Mouse (Mus musculus) embryonic fibroblast, embryonic 13.5 days (primary cell): ENCODE results near the gene Cfap58. TPM values are rescaled to one million over a fixed set of nuclear protein-coding genes. Genes with fewer than 3 reads are reported as not detected.

ENCODE experiments used
- H3K27ac ChIP-seq: 2 replicates; pipeline ENCODE4 v1.5.1; 2012; ENCODE audit warnings: low read length, control low read depth, inconsistent platforms; ENCODE audit not compliant: insufficient read depth
- H3K4me1 ChIP-seq: 2 replicates; pipeline ENCODE4 v1.6.1; 2011; ENCODE audit warnings: low read length; ENCODE audit not compliant: control insufficient read depth, insufficient read depth
- H3K4me3 ChIP-seq: 2 replicates; pipeline ENCODE4 v1.5.1; 2011; ENCODE audit warnings: mild to moderate bottlenecking, control low read depth, low read length; ENCODE audit not compliant: insufficient read depth
- CTCF ChIP-seq: IDR thresholded peaks from 2 replicates; pipeline ENCODE4 v1.5.1; 2011; ENCODE audit warnings: mild to moderate bottlenecking, control low read depth, low read length, moderate library complexity, borderline replicate concordance; ENCODE audit not compliant: insufficient read depth
- POLR2A ChIP-seq: IDR thresholded peaks from 2 replicates; pipeline ENCODE4 v1.6.1; 2011; ENCODE audit warnings: low read depth, mild to moderate bottlenecking, control low read depth, low read length, moderate library complexity
- polyA plus RNA-seq: library from polyadenylated mRNA; stranded (reverse); fragments of >200 nt; gene quantifications from 2 replicates; pipeline ENCODE4 v1.2.4, GENCODE M21; 2011; ENCODE audit warnings: low read depth; ENCODE audit not compliant: missing spikeins, insufficient read length

Gene Cfap58
- polyA plus RNA-seq, 1 experiment = not detected

DNA sequence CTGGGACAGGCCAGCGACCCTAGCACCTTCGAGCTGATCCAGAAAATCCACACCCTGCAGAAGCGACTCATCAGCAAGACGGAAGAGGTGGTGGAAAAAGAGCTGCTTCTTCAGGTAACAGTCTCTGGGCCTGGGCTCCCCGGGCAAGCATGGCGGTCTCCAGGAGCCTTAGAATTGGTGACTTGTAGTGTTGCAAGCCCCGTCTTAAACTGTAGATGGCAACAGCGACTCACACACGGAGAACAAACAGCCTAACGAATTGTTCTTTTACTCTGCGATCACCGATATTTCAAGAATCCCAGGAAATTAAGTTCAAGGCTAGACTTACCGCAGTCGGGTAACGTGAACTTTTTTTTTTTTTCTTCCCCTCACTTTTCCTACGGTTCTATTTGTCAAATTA lies 51.0 kb downstream of the Cfap58 start:
- H3K27ac ChIP-seq = no peak overlapping the region
- TF ChIP-seq CTCF (no peak), POLR2A (no peak)
- H3K4me3 ChIP-seq = no peak overlapping the region
- no peaks in the 10 kb centered on the region for H3K4me1 ChIP-seq

DNA sequence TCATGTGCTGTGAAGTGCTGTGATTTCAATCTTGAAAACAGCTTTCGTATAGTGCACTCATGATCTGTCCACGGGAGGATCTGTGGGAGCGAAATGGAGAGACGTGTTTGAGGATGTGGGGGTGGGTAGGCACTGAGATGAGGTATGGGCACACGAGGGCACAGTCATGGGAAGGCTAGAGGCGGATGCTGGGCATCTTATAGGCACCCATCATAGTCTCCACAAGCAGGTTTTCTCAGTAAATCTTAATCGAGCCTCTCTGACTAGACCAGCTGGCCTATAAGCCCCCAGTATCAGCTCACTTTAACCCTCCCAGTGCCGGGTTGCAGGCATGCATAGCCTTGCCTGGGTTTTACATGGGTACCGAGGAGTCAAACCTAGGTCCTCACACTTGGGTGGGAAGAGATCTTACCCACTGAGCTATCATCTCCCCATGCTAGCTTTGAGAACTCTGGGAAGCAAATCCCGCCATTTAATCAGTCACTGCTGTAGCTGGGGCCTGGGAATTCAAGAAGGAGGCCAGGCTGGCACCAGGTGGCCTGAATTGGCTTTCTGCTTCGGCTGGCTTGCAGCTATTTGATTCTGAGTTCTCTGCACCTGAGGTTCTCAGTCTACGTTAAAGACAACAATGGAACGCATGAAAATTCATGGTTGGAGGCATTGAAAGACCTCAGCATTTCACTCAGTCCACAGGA lies 51.6 kb downstream of the Cfap58 start:
- no peak overlapping the region for H3K27ac ChIP-seq
- no peak overlapping the region for H3K4me3 ChIP-seq
- no peaks in the 10 kb centered on the region for H3K4me1 ChIP-seq
- TF ChIP-seq CTCF (no peak), POLR2A (no peak)

DNA sequence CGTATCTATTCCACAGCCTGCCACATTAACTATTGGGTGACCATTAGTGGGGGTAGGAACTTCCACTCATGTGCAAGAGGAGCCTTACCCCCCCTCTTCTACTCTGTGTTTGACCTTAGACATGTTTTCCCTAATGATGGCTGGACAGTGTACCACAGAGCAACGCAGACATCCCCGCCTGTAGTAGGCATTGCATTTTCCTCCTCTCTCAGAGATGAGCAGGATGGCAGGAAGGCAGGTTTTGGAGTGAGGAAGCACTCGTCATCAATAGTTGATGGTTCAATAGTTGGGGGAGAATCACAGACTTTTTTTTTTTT lies 52.1 kb downstream of the Cfap58 start:
- no peak for TF ChIP-seq POLR2A
- TF ChIP-seq CTCF = no peak
- Histone ChIP-seq H3K27ac (no peak overlapping the region), H3K4me1 (no peaks in the 10 kb centered on the region), H3K4me3 (no peak overlapping the region)

DNA sequence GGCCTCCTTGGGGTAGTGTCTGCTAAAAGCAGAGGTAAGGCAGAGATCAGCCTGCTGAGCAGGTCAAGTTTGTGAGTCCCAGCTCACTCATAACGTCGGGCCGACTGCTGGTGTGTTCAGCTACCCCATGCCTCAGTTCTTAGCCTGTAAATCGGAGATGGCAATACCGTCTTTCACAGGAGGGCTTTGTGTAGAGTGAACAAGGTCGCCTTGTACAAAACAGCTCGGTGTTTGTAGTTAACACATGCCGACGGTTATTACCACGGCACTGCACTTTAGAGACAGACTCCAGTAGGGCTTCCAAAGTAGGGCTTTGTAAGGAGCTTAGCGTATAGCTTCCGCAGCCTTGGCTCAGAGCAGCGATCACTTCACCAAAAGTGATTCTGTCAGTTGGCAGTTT lies 63.8 kb downstream of the Cfap58 start:
- Histone ChIP-seq H3K4me1 (no peaks in the 10 kb centered on the region), H3K27ac (no peak overlapping the region), H3K4me3 (no peak overlapping the region)
- TF ChIP-seq POLR2A (no peak), CTCF (no peak)

DNA sequence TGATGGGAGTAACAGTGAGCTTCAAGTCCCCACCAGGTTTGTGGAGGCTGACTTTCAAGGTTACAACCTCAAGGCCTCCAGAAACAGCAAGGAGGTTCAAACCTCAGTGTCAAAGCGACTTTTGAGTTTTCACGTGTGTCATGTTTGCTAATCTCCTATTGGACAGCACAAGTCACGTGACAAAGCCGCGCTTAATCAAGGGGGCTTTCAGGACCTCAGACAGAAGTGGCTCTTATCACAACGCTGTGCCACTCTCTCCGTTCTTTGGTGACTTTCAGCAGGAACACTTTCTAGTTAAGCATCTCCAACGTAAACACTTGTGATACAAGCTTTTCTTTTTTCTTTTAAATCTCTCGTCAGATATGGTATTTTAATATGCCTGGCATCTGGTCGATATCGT lies 64.3 kb downstream of the Cfap58 start:
- Histone ChIP-seq H3K4me3 (no peak overlapping the region), H3K27ac (no peak overlapping the region), H3K4me1 (no peaks in the 10 kb centered on the region)
- no peak for TF ChIP-seq POLR2A
- no peak for TF ChIP-seq CTCF

DNA sequence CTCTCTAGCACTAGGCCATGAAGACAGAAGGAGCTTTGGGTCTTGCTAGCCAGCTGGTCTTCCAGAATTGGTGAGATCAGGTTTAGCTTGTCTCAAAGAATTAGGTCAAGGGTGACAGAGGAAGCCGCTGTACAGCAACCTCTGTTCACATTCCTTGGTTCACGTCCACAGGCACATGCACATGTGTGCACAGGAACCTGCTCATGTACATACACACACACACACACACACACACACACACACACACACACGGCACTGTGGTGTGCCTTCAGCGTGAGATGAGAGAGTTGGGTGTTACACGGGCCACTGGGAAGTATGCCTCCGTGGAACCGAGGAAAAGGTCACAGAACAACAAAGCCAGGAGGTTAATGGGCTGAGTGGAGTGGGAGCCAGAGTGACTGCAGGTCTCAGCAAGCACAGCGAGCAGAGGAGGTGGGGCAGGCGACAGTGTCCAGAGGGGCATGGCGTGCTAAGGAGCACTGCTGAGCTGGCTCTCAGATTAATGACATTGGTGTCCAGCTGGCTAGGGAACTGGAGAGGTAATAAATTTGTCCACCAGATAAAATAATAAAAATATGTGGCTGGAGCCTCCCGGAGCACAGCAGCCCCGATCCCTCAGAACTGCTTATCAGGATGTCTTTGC lies 71.4 kb downstream of the Cfap58 start:
- TF ChIP-seq CTCF (no peak), POLR2A (no peak)
- H3K27ac ChIP-seq = no peak overlapping the region

DNA sequence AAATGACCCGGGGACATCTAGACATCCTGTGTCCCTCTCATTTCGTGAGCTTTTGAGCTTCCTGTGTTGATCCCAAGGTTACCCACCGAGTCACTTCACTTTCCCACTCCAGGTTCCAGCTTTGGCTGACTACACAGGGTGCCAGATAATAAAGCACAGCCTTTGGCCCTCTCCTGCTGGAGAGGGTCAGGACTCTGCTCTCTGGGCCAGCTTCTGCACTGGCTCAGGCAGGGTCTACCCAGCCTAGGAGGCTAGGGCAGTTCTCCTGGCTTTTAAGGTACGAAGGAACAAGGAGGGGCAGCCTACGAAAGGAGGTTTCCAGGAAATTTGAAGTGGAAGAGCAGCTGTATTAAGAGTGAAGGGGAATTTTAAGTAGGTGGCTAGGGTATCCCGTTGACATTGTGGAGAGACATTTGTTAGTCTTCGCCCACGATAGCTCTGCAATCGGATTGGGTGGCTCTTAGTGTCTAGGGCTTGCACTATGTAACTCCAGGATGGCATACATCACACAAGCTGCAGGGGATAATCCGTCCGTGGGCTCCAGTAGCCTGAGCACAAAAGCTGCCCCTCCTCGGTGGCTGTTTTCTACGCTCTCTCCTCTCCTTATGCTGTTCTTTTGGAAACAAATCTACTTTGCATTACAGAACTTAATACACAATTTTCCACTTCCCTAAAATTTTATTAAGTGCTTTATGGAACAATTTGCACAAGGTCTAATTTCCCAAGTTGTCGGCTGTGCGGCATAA lies 72.3 kb downstream of the Cfap58 start:
- TF ChIP-seq POLR2A (no peak), CTCF (no peak)
- H3K4me1 ChIP-seq = no peaks in the 10 kb centered on the region
- no peak overlapping the region for H3K27ac ChIP-seq
- no peak overlapping the region for H3K4me3 ChIP-seq

More for the DNA sequence above, 71.4 kb downstream of the Cfap58 start:
- Histone ChIP-seq H3K4me3 (no peak overlapping the region), H3K4me1 (no peaks in the 10 kb centered on the region)

DNA sequence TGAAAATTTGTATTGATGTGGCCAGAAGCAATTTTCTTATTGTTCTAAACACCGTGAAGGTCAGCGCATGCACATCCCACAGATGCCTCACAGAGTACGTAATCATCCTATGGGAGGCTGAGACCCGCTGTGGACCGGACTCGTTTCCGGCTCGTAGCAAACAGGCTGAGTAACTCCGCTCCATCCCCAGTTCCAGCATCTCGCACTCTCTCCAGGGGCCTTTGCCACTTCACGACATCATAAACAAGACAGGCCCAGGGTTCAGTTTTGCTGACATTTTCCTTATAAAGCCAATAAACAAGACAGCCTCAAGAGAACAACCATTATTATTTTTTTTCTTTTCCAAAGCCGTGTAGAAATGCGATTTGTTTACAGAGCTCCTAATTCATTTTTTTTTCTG lies 82.6 kb downstream of the Cfap58 start:
- Histone ChIP-seq H3K27ac (no peak overlapping the region), H3K4me3 (no peak overlapping the region), H3K4me1 (no peaks in the 10 kb centered on the region)
- no peak for TF ChIP-seq POLR2A
- TF ChIP-seq CTCF = no peak

DNA sequence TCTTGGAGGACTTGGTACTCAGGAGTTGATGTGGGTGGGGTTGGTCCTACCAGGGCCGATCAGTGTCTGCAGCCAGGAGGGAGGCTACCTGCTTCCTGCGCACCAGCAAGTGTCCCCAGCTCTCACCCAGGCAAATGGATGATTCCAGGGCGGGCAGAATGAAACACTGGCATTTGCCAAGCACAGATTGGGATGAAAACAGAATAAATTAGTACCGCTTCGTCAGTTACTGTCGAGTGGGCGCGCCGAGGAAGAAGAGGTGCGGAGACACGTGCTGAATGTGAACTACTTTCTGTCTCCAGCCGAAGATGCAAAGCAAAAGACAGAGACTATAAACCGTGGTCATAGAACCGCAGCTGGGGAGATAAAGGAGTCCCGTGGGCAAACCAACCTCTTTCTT lies 84.0 kb downstream of the Cfap58 start:
- no peak overlapping the region for H3K4me3 ChIP-seq
- H3K4me1 ChIP-seq = no peaks in the 10 kb centered on the region
- no peak overlapping the region for H3K27ac ChIP-seq
- TF ChIP-seq POLR2A (no peak), CTCF (no peak)

DNA sequence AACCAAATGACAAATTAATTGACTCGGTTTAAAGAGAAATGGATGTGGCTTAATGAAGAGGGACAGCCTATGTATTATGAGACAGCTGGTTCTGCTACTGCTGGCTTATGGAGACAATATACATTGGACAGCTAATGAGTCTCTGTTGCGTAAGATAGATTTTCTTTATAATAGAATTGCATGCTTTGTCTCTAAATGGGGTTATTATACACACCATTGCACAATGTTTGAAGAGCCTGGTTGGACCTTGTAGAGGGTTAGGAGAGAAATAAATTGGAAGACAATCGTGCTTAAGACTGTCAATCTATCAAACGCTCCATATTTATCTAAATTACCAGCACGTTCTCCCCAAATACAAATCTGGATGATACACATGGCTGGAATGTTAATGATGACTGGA lies 85.3 kb downstream of the Cfap58 start:
- H3K27ac ChIP-seq = no peak overlapping the region
- TF ChIP-seq CTCF = no peak
- TF ChIP-seq POLR2A = no peak
- H3K4me1 ChIP-seq = no peaks in the 10 kb centered on the region; the same call in 1 of the 2 replicates
- H3K4me3 ChIP-seq = no peak overlapping the region
